23 mouse cellular contexts compared by ENCODE assay signal in genomic region chr2:129628456-129629185, GRCm38 (mm10). TPM values are rescaled to one million over a fixed set of nuclear protein-coding genes. Genes with fewer than 3 reads are reported as not detected.
DNase-seq lines count a peak whose midpoint lies in the region; ATAC-seq and TF ChIP-seq lines count a peak whose summit lies in the region.
"Had no signal": no experiment of that assay in that cellular context is flagged by ENCODE, and none has a peak within 500 bp of the region (broad histone marks: within the 10 kb centered on the region; RNA-seq: fewer than 3 reads in every experiment).

No protein-coding gene starts in this region.

- DNase-seq in cerebellum, adult 11-12 months = peak; percentile 4
- DNase-seq in cerebellum, postnatal 14 days = no peak
- DNase-seq in lung, adult 2 months = peak; percentile 2
- DNase-seq in lung, postnatal 0 days (ENCODE audit: low spot score) = no peak
- no peak for DNase-seq in adrenal gland, postnatal 10 days
- DNase-seq: adrenal gland, postnatal 14 days; gastrocnemius, postnatal 14 days; heart, postnatal 14 days; kidney, adult 2 months; lung, postnatal 4 days; midbrain, embryonic 14.5 days; right cerebral cortex, postnatal 14 days; thymus, adult 18-20 months; thymus, postnatal 36 days had no signal

- ATAC-seq in heart, embryonic 13.5 days (ENCODE audit: extremely low read depth, insufficient number of reproducible peaks, low FRiP score, low TSS enrichment) = no peak
- no peak for ATAC-seq in heart, embryonic 12.5 days (ENCODE audit: insufficient number of reproducible peaks, low FRiP score)
- no peak for ATAC-seq in lung, postnatal 0 days
- ATAC-seq: forebrain, embryonic 15.5 days had no signal

- H3K4me1 ChIP-seq in heart, embryonic 13.5 days = peaks cover 44% of the 10 kb centered on the region
- peaks cover 36% of the 10 kb centered on the region for H3K4me1 ChIP-seq in heart, embryonic 12.5 days (replicated peaks)
- H3K4me1 ChIP-seq in lung, adult 2 months (ENCODE audit: control insufficient read depth, insufficient read depth, low read length) = peaks cover 8% of the 10 kb centered on the region
- H3K4me1 ChIP-seq in lung, postnatal 0 days (ENCODE audit: insufficient read depth, low read depth, low read length) = no peaks in the 10 kb centered on the region; the same call in 1 of the 2 replicates

- TF ChIP-seq EP300 in lung, postnatal 0 days (IDR thresholded peaks at IDR 0.05) = no peak

- peaks cover 41% of the 10 kb centered on the region for H3K36me3 ChIP-seq in heart, embryonic 13.5 days
- peaks cover 28% of the 10 kb centered on the region for H3K36me3 ChIP-seq in heart, embryonic 12.5 days
- H3K36me3 ChIP-seq in lung, postnatal 0 days (ENCODE audit: insufficient read depth, low read length) = no peaks in the 10 kb centered on the region
- H3K36me3 ChIP-seq: lung, embryonic 15.5 days had no signal

- H3K4me2 ChIP-seq in heart, embryonic 13.5 days = no peak overlapping the region
- H3K4me2 ChIP-seq in heart, embryonic 12.5 days = no peak overlapping the region
- no peak overlapping the region for H3K4me2 ChIP-seq in lung, postnatal 0 days (replicated peaks; ENCODE audit: low read depth, low read length)
- H3K4me2 ChIP-seq: embryonic facial prominence, embryonic 15.5 days; forebrain, embryonic 15.5 days; hindbrain, embryonic 13.5 days; limb, embryonic 12.5 days; lung, embryonic 15.5 days had no signal

- 76% methylated on average over 6 of the region's 6 CpGs for WGBS in heart, embryonic 13.5 days
- 82% methylated on average over 6 of the region's 6 CpGs for WGBS in heart, embryonic 12.5 days
- WGBS in lung, adult 2 months = 88% methylated on average over 6 of the region's 6 CpGs
- 88% methylated on average over 6 of the region's 6 CpGs for WGBS in lung, postnatal 0 days

- no peaks in the 10 kb centered on the region for H3K27me3 ChIP-seq in heart, embryonic 13.5 days (replicated peaks)
- H3K27me3 ChIP-seq in heart, embryonic 12.5 days (replicated peaks) = no peaks in the 10 kb centered on the region
- no peaks in the 10 kb centered on the region for H3K27me3 ChIP-seq in lung, postnatal 0 days (replicated peaks; ENCODE audit: insufficient read depth, low read length)
- H3K27me3 ChIP-seq: embryonic facial prominence, embryonic 15.5 days; forebrain, embryonic 15.5 days; hindbrain, embryonic 13.5 days; limb, embryonic 12.5 days; lung, embryonic 15.5 days had no signal

- TF ChIP-seq CTCF in lung, adult 2 months (IDR thresholded peaks at IDR 0.05; ENCODE audit: insufficient read depth, low read length) = no peak
- no peak for TF ChIP-seq CTCF in lung, postnatal 0 days (IDR thresholded peaks at IDR 0.05)

- no peaks in the 10 kb centered on the region for H3K9me3 ChIP-seq in heart, embryonic 13.5 days
- no peaks in the 10 kb centered on the region for H3K9me3 ChIP-seq in heart, embryonic 12.5 days (replicated peaks)
- H3K9me3 ChIP-seq in lung, postnatal 0 days (ENCODE audit: low read length) = no peaks in the 10 kb centered on the region
- H3K9me3 ChIP-seq: embryonic facial prominence, embryonic 15.5 days; forebrain, embryonic 15.5 days; hindbrain, embryonic 13.5 days; limb, embryonic 12.5 days; lung, embryonic 15.5 days had no signal

- TF ChIP-seq POLR2A in lung, adult 2 months (IDR thresholded peaks at IDR 0.05; ENCODE audit: borderline replicate concordance, extremely low read depth, low read depth, low read length) = no peak

- H3K9ac ChIP-seq in heart, embryonic 13.5 days = no peak overlapping the region
- H3K9ac ChIP-seq in heart, embryonic 12.5 days = no peak overlapping the region
- H3K9ac ChIP-seq in lung, postnatal 0 days (replicated peaks; ENCODE audit: low read depth) = no peak overlapping the region
- H3K9ac ChIP-seq: embryonic facial prominence, embryonic 15.5 days; forebrain, embryonic 15.5 days; hindbrain, embryonic 13.5 days; limb, embryonic 12.5 days; liver, embryonic 14.5 days; lung, embryonic 15.5 days had no signal

- no peak overlapping the region for H3K4me3 ChIP-seq in heart, embryonic 13.5 days
- no peak overlapping the region for H3K4me3 ChIP-seq in heart, embryonic 12.5 days
- H3K4me3 ChIP-seq in lung, adult 2 months (replicated peaks; ENCODE audit: extremely low read depth, low read depth, low read length) = no peak overlapping the region
- no peak overlapping the region for H3K4me3 ChIP-seq in lung, postnatal 0 days (ENCODE audit: low read depth, low read length)
- H3K4me3 ChIP-seq: embryonic facial prominence, embryonic 15.5 days; forebrain, embryonic 15.5 days; hindbrain, embryonic 13.5 days; limb, embryonic 12.5 days; lung, embryonic 15.5 days had no signal

- H3K27ac ChIP-seq in heart, embryonic 13.5 days (replicated peaks) = peak overlapping the region; percentile 40; the same call in 1 of the 2 replicates
- no peak overlapping the region for H3K27ac ChIP-seq in heart, embryonic 12.5 days (ENCODE audit: poor library complexity, severe bottlenecking)
- H3K27ac ChIP-seq in lung, postnatal 0 days (ENCODE audit: low read length) = no peak overlapping the region
- H3K27ac ChIP-seq: forebrain, embryonic 15.5 days; hindbrain, embryonic 13.5 days; kidney, postnatal 0 days; limb, embryonic 12.5 days; liver, embryonic 14.5 days; lung, embryonic 15.5 days had no signal

RNA-seq across cellular contexts. Expression of gene Sirpa, which starts 36.0 kb away (rescaled TPM):
- polyA plus RNA-seq in heart, embryonic 13.5 days (2015; fragmentation: Nextera tagmentation; extraction: Ambion mirVana) = 14.4 and 17.6 TPM in 2 replicates
- polyA plus RNA-seq in heart, embryonic 12.5 days (2016; fragmentation: Nextera tagmentation; extraction: Ambion mirVana) = 14.4 and 18.6 TPM in 2 replicates
- polyA plus RNA-seq in lung, adult 2 months (2012; rRNA removed) = 78.2 and 94.2 TPM in 2 replicates
- 30.1 and 35.4 TPM in 2 replicates for polyA plus RNA-seq in lung, postnatal 0 days (2015; fragmentation: Nextera tagmentation; extraction: Ambion mirVana)
- total RNA-seq in adrenal gland, postnatal 10 days (2021) = 10 to 100 TPM; 44.6 to 56.1 TPM

Comparison
In these comparisons a context has a peak if more than half of its experiments do, and no peak if none do; other contexts are left out.
1. DNase-seq: peak in cerebellum, adult 11-12 months (single experiment) and lung, adult 2 months (single experiment); none in cerebellum, postnatal 14 days (0 of 2), lung, postnatal 0 days (single experiment) and adrenal gland, postnatal 10 days (single experiment).